Mouse (Mus musculus) midbrain, embryonic 11.5 days (tissue): ENCODE results near the gene Lyzl6. TPM values are rescaled to one million over a fixed set of nuclear protein-coding genes. Genes with fewer than 3 reads are reported as not detected.

Source experiments
- ATAC-seq: fragments of 200-750 bp; cut with Nextera tagmentation; 2 replicates; pipeline ENCODE4 v1.8.0; 2017; ENCODE audit warnings: moderate TSS enrichment, moderate library complexity; ENCODE audit not compliant: low FRiP score
- DNase-seq: peaks from one replicate; pipeline ENCODE4 v3.0.0; 2015; ENCODE audit warnings: low spot score; ENCODE audit errors: missing footprints
- H3K27ac ChIP-seq: fragments of 300-500 bp; sonication (generic); 2 replicates; pipeline ENCODE4 v1.5.1; 2014; ENCODE audit warnings: low read depth, low read length
- H3K27me3 ChIP-seq: fragments of 300-500 bp; sonication (generic); 2 replicates; pipeline ENCODE4 v1.6.1; 2014; ENCODE audit warnings: mild to moderate bottlenecking, low read length, moderate library complexity, mixed read lengths; ENCODE audit not compliant: control insufficient read depth, insufficient read depth
- H3K36me3 ChIP-seq: fragments of 300-500 bp; sonication (generic); 2 replicates; pipeline ENCODE4 v1.6.1; 2014; ENCODE audit warnings: mild to moderate bottlenecking, low read length, moderate library complexity, mixed read lengths; ENCODE audit not compliant: control insufficient read depth, insufficient read depth
- H3K4me1 ChIP-seq: fragments of 300-500 bp; sonication (generic); 2 replicates; pipeline ENCODE4 v1.6.1; 2014; ENCODE audit warnings: low read length; ENCODE audit not compliant: control insufficient read depth, insufficient read depth
- H3K4me2 ChIP-seq: fragments of 300-500 bp; sonication (generic); 2 replicates; pipeline ENCODE4 v1.6.1; 2014; ENCODE audit warnings: mild to moderate bottlenecking, moderate library complexity
- H3K4me3 ChIP-seq: fragments of 300-500 bp; sonication (generic); 2 replicates; pipeline ENCODE4 v1.5.1; 2014; ENCODE audit warnings: low read depth, low read length
- H3K9ac ChIP-seq: fragments of 300-500 bp; sonication (generic); 2 replicates; pipeline ENCODE4 v1.6.1; 2014; ENCODE audit warnings: low read length
- H3K9me3 ChIP-seq: fragments of 300-500 bp; sonication (generic); 2 replicates; pipeline ENCODE4 v1.6.1; 2016; ENCODE audit warnings: low read length; ENCODE audit not compliant: control insufficient read depth
- WGBS: fragments of 180-500 bp; shearing (Covaris S2); extraction: QIAGEN DNeasy Blood & Tissue Kit; methylation state at CpG from one replicate; pipeline ENCODE4 v1.1.7; 2014; 5-methylcytosine and 5-hydroxymethylcytosine counted together
- polyA plus RNA-seq: library from polyadenylated mRNA; unstranded; fragments of >200 nt; fragmentation: Nextera tagmentation; extraction: Ambion mirVana; gene quantifications from 2 replicates; pipeline ENCODE4 v1.2.1, GENCODE M21; 2014

The Lyzl6 gene
- polyA plus RNA-seq, 1 experiment from 2014 or later, result not detected

GRCm38 (mm10) chr11:103663119-103663518 lies 24.4 kb upstream of the Lyzl6 start:
- ATAC-seq (no peak), DNase-seq (peak; percentile 28)
- Histone ChIP-seq H3K27me3 (no peaks in the 10 kb centered on the region), H3K4me2 (no peak overlapping the region), H3K4me1 (peaks cover 13% of the 10 kb centered on the region), H3K27ac (no peak overlapping the region), H3K4me3 (no peak overlapping the region), H3K9ac (no peak overlapping the region), H3K36me3 (no peaks in the 10 kb centered on the region), H3K9me3 (no peaks in the 10 kb centered on the region)
- 84% methylated on average over 8 of the region's 8 CpGs for WGBS

GRCm38 (mm10) chr11:103662546-103662945 lies 23.9 kb upstream of the Lyzl6 start:
- no peak overlapping the region for H3K4me3 ChIP-seq
- no peak overlapping the region for H3K27ac ChIP-seq
- H3K36me3 ChIP-seq, result no peaks in the 10 kb centered on the region
- H3K4me2 ChIP-seq, result no peak overlapping the region
- peak; percentile 51 for DNase-seq
- H3K27me3 ChIP-seq, result no peaks in the 10 kb centered on the region
- no peaks in the 10 kb centered on the region for H3K9me3 ChIP-seq
- WGBS, result 82% methylated on average over 5 of the region's 5 CpGs
- H3K9ac ChIP-seq, result no peak overlapping the region
- no peak for ATAC-seq
- H3K4me1 ChIP-seq, result peaks cover 13% of the 10 kb centered on the region

- 60% methylated on average over 4 of the region's 4 CpGs for WGBS
- no peaks in the 10 kb centered on the region for H3K9me3 ChIP-seq
- no peaks in the 10 kb centered on the region for H3K27me3 ChIP-seq
- H3K4me1 ChIP-seq, result peaks cover 12% of the 10 kb centered on the region
- H3K4me3 ChIP-seq, result no peak overlapping the region
- no peaks in the 10 kb centered on the region for H3K36me3 ChIP-seq
- no peak overlapping the region for H3K27ac ChIP-seq
- no peak for ATAC-seq
- peak; percentile 44 for DNase-seq
- H3K9ac ChIP-seq, result no peak overlapping the region
- no peak overlapping the region for H3K4me2 ChIP-seq
These were observed 23.2 kb upstream of the Lyzl6 start for GRCm38 (mm10) chr11:103661863-103662262.

GRCm38 (mm10) chr11:103658189-103658588 lies 19.5 kb upstream of the Lyzl6 start:
- H3K4me3 ChIP-seq, result no peak overlapping the region
- no peaks in the 10 kb centered on the region for H3K9me3 ChIP-seq
- H3K27me3 ChIP-seq, result no peaks in the 10 kb centered on the region; the same call in 1 of the 2 replicates
- H3K27ac ChIP-seq, result no peak overlapping the region
- DNase-seq, result no peak
- no peak for ATAC-seq
- H3K36me3 ChIP-seq, result no peaks in the 10 kb centered on the region
- no peaks in the 10 kb centered on the region for H3K4me1 ChIP-seq
- no peak overlapping the region for H3K9ac ChIP-seq
- 87% methylated on average over 7 of the region's 7 CpGs for WGBS
- no peak overlapping the region for H3K4me2 ChIP-seq

- DNase-seq (peak; percentile 89), ATAC-seq (no peak)
- Histone ChIP-seq H3K9ac (no peak overlapping the region), H3K4me3 (no peak overlapping the region), H3K36me3 (no peaks in the 10 kb centered on the region), H3K27ac (no peak overlapping the region), H3K27me3 (peaks cover 4% of the 10 kb centered on the region), H3K4me2 (no peak overlapping the region), H3K9me3 (no peaks in the 10 kb centered on the region), H3K4me1 (no peaks in the 10 kb centered on the region)
- 5% methylated on average over 3 of the region's 3 CpGs for WGBS
These were observed 17.8 kb upstream of the Lyzl6 start for GRCm38 (mm10) chr11:103656520-103656919.

GRCm38 (mm10) chr11:103653359-103653965 lies 14.8 kb upstream of the Lyzl6 start:
- Histone ChIP-seq H3K4me2 (no peak overlapping the region), H3K4me3 (no peak overlapping the region), H3K9me3 (no peaks in the 10 kb centered on the region), H3K27ac (no peak overlapping the region), H3K4me1 (peaks cover 5% of the 10 kb centered on the region), H3K27me3 (peaks cover 34% of the 10 kb centered on the region), H3K36me3 (no peaks in the 10 kb centered on the region), H3K9ac (no peak overlapping the region)
- DNase-seq, result peak; percentile 77
- no peak for ATAC-seq
- WGBS, result 74% methylated on average over 10 of the region's 10 CpGs

GRCm38 (mm10) chr11:103651426-103651825 lies 12.7 kb upstream of the Lyzl6 start:
- Histone ChIP-seq H3K36me3 (no peaks in the 10 kb centered on the region), H3K4me2 (no peak overlapping the region), H3K4me1 (peaks cover 5% of the 10 kb centered on the region), H3K9me3 (no peaks in the 10 kb centered on the region), H3K27me3 (peaks cover 44% of the 10 kb centered on the region), H3K9ac (no peak overlapping the region), H3K4me3 (no peak overlapping the region), H3K27ac (no peak overlapping the region)
- ATAC-seq (no peak), DNase-seq (peak; percentile 64)
- WGBS, result 80% methylated on average over 6 of the region's 6 CpGs

GRCm38 (mm10) chr11:103649983-103650493 lies 11.3 kb upstream of the Lyzl6 start:
- H3K27me3 ChIP-seq, result peaks cover 44% of the 10 kb centered on the region
- H3K4me3 ChIP-seq, result peak overlapping the region; percentile 28
- no peaks in the 10 kb centered on the region for H3K9me3 ChIP-seq
- DNase-seq (peak; percentile 88), ATAC-seq (no peak)
- H3K4me1 ChIP-seq, result peaks cover 5% of the 10 kb centered on the region
- WGBS, result 1% methylated on average over 37 of the region's 37 CpGs
- H3K36me3 ChIP-seq, result no peaks in the 10 kb centered on the region
- no peak overlapping the region for H3K9ac ChIP-seq
- H3K4me2 ChIP-seq, result peak overlapping the region; percentile 44
- H3K27ac ChIP-seq, result no peak overlapping the region

GRCm38 (mm10) chr11:103649301-103649982 lies 10.8 kb upstream of the Lyzl6 start, which contains the start of gene Rprml:
TSS of gene Rprml (plus strand) at chr11:103649570.
- H3K27ac ChIP-seq, result no peak within 1 kb of the TSS
- WGBS, result under 1% methylated on average over 58 of the region's 71 CpGs
- H3K4me2 ChIP-seq, result peak within 1 kb of the TSS; percentile 44
- no peaks in the 10 kb centered on the region for H3K36me3 ChIP-seq
- ATAC-seq (no peak), DNase-seq (peak; percentile 87)
- H3K4me3 ChIP-seq, result peak within 1 kb of the TSS; percentile 28
- peaks cover 44% of the 10 kb centered on the region for H3K27me3 ChIP-seq
- H3K9me3 ChIP-seq, result no peaks in the 10 kb centered on the region
- peaks cover 5% of the 10 kb centered on the region for H3K4me1 ChIP-seq
- H3K9ac ChIP-seq, result no peak within 1 kb of the TSS
